Mouse (Mus musculus): Measurements from ENCODE around the gene Vav2. TPM values are rescaled to one million over a fixed set of nuclear protein-coding genes. Genes with fewer than 3 reads are reported as not detected.
A peak's percentile ranks its signal among the peaks of the same experiment; 100 is the strongest.

The Vav2 gene
- polyA plus RNA-seq, 1 experiment from 2014 or later = 5.9 TPM

DNA sequence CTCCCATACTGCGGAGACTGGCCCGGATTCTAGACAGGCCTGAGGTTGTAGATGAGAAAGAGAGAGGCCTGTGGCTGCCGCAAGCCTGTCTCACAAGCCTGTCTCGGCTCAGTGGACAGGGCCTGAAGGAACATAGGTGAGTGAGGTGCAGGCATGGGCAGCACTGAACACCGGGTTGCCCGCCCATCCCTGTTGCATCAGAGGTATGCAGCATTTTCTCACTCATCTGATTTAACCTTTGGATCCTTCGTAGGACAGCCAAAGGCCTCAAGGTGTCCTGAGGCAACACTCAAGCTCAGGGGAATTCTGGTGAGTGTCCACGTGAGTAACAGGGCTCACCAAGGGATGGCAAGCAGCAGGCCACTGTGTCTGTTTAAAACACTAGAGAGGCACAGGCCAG is 36.5 kb downstream of the Vav2 start:
- H3K9me3 ChIP-seq (replicated peaks; ENCODE audit: control insufficient read depth, low read length) = no peaks in the 10 kb centered on the region
- H3K36me3 ChIP-seq (ENCODE audit: control insufficient read depth, insufficient read depth) = no peaks in the 10 kb centered on the region
- H3K27ac ChIP-seq (ENCODE audit: low read length) = no peak overlapping the region
- H3K9ac ChIP-seq (ENCODE audit: low read depth, low read length) = no peak overlapping the region
- no peak overlapping the region for H3K4me2 ChIP-seq (ENCODE audit: low read depth, low read length)
- H3K27me3 ChIP-seq (ENCODE audit: control insufficient read depth, insufficient read depth, low read depth, low read length) = no peaks in the 10 kb centered on the region
- WGBS (ENCODE audit: insufficient replicate concordance) = 65% methylated on average over 8 of the region's 8 CpGs
- peak; percentile 52; the same call in 1 of the 2 replicates for ATAC-seq (ENCODE audit: low read depth)
- peaks cover 23% of the 10 kb centered on the region for H3K4me1 ChIP-seq (ENCODE audit: control insufficient read depth, low read depth, low read length)
- H3K4me3 ChIP-seq (ENCODE audit: low read depth, low read length) = no peak overlapping the region

DNA sequence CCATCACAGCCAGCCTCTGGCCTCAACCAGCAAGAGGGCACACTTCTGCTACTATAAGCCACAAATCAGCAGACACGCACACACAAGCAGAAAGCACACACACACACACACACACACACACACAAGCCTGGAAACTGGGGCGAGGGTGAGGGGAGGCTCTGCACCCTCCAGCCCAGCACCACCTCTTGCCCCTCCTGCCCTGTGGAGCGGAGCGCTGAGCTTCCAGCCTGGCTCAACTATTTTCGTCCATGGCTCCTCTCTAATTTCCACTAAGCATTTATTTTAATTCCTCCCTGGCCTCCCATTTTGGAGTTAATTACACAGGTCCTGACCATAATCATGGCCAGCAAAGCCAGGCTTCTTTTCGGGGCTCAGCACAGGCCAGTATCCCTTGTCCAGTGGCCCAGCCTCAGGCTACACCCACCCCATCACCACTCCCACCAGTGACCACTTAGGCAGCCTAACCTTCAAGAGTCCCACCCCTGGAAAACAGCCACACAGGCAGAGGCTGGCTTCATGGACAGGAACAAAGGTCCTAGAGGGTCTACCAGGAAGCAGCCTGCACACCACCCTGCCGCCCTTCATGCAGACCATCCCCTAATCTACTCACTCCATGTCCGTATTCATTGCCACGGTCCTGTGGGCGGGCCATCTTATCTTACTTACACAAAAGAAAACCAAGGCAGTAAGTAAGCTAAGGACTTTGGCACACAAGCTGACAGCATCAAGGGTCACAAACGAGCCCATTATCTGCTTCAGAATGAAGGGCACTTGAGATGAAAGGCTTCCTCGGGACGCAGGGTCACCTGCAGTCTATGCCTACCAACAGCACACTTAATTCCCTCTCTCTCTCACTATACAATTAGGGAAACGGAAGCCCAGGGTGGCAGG is 37.3 kb downstream of the Vav2 start:
- no peak overlapping the region for H3K27ac ChIP-seq (ENCODE audit: low read length)
- WGBS (ENCODE audit: insufficient replicate concordance) = 38% methylated on average over 14 of the region's 14 CpGs
- ATAC-seq (ENCODE audit: low read depth) = peak; percentile 31
- H3K4me1 ChIP-seq (ENCODE audit: control insufficient read depth, low read depth, low read length) = peaks cover 21% of the 10 kb centered on the region
- H3K4me2 ChIP-seq (ENCODE audit: low read depth, low read length) = 0 out of 2 replicates have a peak overlapping the region, but pooled peaks have one; percentile 9
- no peaks in the 10 kb centered on the region for H3K36me3 ChIP-seq (ENCODE audit: control insufficient read depth, insufficient read depth)
- H3K9me3 ChIP-seq (replicated peaks; ENCODE audit: control insufficient read depth, low read length) = no peaks in the 10 kb centered on the region
- H3K9ac ChIP-seq (ENCODE audit: low read depth, low read length) = no peak overlapping the region
- H3K4me3 ChIP-seq (ENCODE audit: low read depth, low read length) = no peak overlapping the region
- no peaks in the 10 kb centered on the region for H3K27me3 ChIP-seq (ENCODE audit: control insufficient read depth, insufficient read depth, low read depth, low read length)

DNA sequence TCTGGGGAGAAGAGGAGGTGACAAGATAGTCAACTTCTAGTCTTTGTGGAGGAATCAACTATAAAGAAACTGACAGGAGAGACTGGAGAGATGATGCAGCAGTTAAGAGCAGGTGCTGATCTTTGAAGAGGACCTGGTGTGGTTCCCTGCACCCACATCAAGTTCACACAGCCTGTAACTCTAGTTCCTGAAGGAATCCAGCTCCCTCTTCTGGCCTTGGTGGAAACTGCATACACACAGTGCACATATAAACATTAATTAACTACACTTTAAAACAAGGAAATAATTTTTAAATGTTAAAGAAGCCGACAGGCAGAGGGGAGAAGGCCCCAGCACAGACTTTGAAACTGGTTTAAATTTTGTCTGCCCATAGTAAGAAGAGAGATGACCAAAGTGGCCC is 39.6 kb downstream of the Vav2 start:
- Histone ChIP-seq H3K4me2 (ENCODE audit: low read depth, low read length) (no peak overlapping the region), H3K27ac (ENCODE audit: low read length) (no peak overlapping the region), H3K27me3 (ENCODE audit: control insufficient read depth, insufficient read depth, low read depth, low read length) (no peaks in the 10 kb centered on the region), H3K4me3 (ENCODE audit: low read depth, low read length) (no peak overlapping the region), H3K4me1 (ENCODE audit: control insufficient read depth, low read depth, low read length) (peaks cover 20% of the 10 kb centered on the region), H3K9ac (ENCODE audit: low read depth, low read length) (no peak overlapping the region), H3K36me3 (ENCODE audit: control insufficient read depth, insufficient read depth) (no peaks in the 10 kb centered on the region), H3K9me3 (replicated peaks; ENCODE audit: control insufficient read depth, low read length) (no peaks in the 10 kb centered on the region)
- WGBS (ENCODE audit: insufficient replicate concordance) = 57% methylated on average over 1 of the region's 1 CpGs
- ATAC-seq (ENCODE audit: low read depth) = no peak

DNA sequence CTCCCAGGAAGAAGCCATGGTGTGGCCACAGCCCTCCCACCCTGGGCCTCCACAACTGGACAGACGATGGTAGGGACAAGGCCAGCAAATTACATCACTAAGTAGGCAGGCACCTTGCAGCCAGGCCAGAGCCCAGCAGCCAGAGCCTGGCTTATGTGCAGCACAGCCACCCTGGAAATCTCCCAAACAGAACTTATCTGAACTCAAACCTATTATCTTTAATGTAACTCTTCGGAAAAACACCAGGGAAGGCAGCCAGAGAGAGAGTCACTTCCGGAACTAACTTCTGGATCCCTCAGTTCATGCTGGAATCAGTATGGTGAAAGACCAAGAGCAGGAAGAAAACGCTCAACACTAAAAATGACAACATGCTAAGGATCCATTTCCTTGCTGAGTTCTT is 45.1 kb downstream of the Vav2 start:
- no peak overlapping the region for H3K4me2 ChIP-seq (ENCODE audit: low read depth, low read length)
- H3K4me3 ChIP-seq (ENCODE audit: low read depth, low read length) = no peak overlapping the region
- H3K27ac ChIP-seq (ENCODE audit: low read length) = no peak overlapping the region
- 48% methylated on average over 4 of the region's 4 CpGs for whole genome bisulfite sequencing (ENCODE audit: insufficient replicate concordance)
- ATAC-seq (ENCODE audit: low read depth) = no peak
- no peaks in the 10 kb centered on the region for H3K27me3 ChIP-seq (ENCODE audit: control insufficient read depth, insufficient read depth, low read depth, low read length)
- no peak overlapping the region for H3K9ac ChIP-seq (ENCODE audit: low read depth, low read length)
- no peaks in the 10 kb centered on the region for H3K9me3 ChIP-seq (replicated peaks; ENCODE audit: control insufficient read depth, low read length)
- H3K4me1 ChIP-seq (ENCODE audit: control insufficient read depth, low read depth, low read length) = no peaks in the 10 kb centered on the region
- no peaks in the 10 kb centered on the region for H3K36me3 ChIP-seq (ENCODE audit: control insufficient read depth, insufficient read depth)

DNA sequence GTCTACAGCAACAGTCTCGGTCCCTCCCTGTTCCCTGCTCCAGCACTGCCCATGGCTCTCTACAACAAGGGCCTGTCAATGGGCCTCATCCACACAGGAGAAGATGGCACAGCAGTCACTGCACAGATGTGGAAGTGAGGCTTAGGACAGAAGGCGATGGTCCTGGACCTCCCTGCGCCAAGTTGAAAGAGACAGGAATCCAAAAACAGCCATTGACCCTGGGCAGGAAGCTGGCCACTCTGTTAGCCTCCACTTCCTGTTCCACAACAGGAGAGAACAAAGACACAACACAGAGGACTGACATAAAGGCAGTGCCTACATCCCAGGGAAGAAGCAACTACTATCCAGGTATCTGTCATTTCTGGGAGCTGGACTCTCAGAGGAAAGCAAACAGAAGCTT is 45.6 kb downstream of the Vav2 start:
- Histone ChIP-seq H3K4me3 (ENCODE audit: low read depth, low read length) (no peak overlapping the region), H3K9me3 (replicated peaks; ENCODE audit: control insufficient read depth, low read length) (no peaks in the 10 kb centered on the region), H3K4me2 (ENCODE audit: low read depth, low read length) (no peak overlapping the region), H3K4me1 (ENCODE audit: control insufficient read depth, low read depth, low read length) (no peaks in the 10 kb centered on the region), H3K27ac (ENCODE audit: low read length) (no peak overlapping the region), H3K36me3 (ENCODE audit: control insufficient read depth, insufficient read depth) (no peaks in the 10 kb centered on the region), H3K9ac (ENCODE audit: low read depth, low read length) (no peak overlapping the region), H3K27me3 (ENCODE audit: control insufficient read depth, insufficient read depth, low read depth, low read length) (no peaks in the 10 kb centered on the region)
- no peak for ATAC-seq (ENCODE audit: low read depth)
- 62% methylated on average over 3 of the region's 3 CpGs for WGBS (ENCODE audit: insufficient replicate concordance)

DNA sequence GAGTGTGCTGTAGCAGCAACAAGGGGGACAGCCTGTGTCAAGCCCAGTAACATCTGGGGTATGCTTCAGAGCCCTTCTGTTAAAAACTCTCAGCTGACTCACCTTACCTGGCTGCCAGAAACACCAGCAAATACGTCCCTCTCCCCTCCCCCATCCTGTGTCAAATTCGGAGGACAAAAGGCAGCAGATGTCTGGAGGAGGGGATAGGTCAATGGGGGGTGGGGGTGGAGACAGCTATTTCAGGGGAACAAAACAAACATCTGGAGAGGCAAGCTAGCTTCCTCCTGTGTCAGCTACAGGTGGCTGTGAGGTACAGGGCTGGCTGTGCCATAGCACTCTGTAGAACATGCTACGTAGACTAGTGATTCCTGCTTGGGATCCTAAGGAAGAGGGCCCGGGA is 49.0 kb downstream of the Vav2 start:
- H3K27ac ChIP-seq (ENCODE audit: low read length) = no peak overlapping the region
- no peaks in the 10 kb centered on the region for H3K36me3 ChIP-seq (ENCODE audit: control insufficient read depth, insufficient read depth)
- H3K27me3 ChIP-seq (ENCODE audit: control insufficient read depth, insufficient read depth, low read depth, low read length) = no peaks in the 10 kb centered on the region
- no peaks in the 10 kb centered on the region for H3K9me3 ChIP-seq (replicated peaks; ENCODE audit: control insufficient read depth, low read length)
- H3K4me2 ChIP-seq (ENCODE audit: low read depth, low read length) = no peak overlapping the region
- H3K4me1 ChIP-seq (ENCODE audit: control insufficient read depth, low read depth, low read length) = no peaks in the 10 kb centered on the region; the same call in 1 of the 2 replicates
- WGBS (ENCODE audit: insufficient replicate concordance) = 39% methylated on average over 4 of the region's 4 CpGs
- H3K4me3 ChIP-seq (ENCODE audit: low read depth, low read length) = no peak overlapping the region
- no peak overlapping the region for H3K9ac ChIP-seq (ENCODE audit: low read depth, low read length)
- ATAC-seq (ENCODE audit: low read depth) = no peak

DNA sequence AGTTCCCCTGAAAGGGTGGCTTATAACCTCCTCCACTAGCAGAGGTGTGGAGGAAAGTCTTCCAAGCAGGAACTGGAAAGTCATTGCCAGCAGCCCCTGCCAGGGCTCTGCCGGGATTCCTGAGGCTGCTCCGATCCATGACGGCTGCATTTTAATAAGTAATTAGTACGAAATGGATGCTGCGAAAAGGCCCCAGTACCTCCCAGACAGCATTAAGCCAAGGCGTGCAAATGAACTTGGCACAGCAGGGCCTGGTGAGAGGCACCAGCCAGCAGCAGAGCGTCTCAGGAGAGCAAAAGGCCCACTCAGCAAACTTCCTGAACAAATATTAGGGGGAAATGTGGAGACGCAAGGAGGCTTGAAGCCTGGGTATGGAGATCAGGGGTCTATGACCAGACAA is 49.7 kb downstream of the Vav2 start:
- no peaks in the 10 kb centered on the region for H3K36me3 ChIP-seq (ENCODE audit: control insufficient read depth, insufficient read depth)
- no peaks in the 10 kb centered on the region; the same call in 1 of the 2 replicates for H3K4me1 ChIP-seq (ENCODE audit: control insufficient read depth, low read depth, low read length)
- H3K4me3 ChIP-seq (ENCODE audit: low read depth, low read length) = no peak overlapping the region
- H3K9me3 ChIP-seq (replicated peaks; ENCODE audit: control insufficient read depth, low read length) = no peaks in the 10 kb centered on the region
- WGBS (ENCODE audit: insufficient replicate concordance) = 74% methylated on average over 8 of the region's 8 CpGs
- no peak for ATAC-seq (ENCODE audit: low read depth)
- no peak overlapping the region for H3K9ac ChIP-seq (ENCODE audit: low read depth, low read length)
- no peak overlapping the region for H3K4me2 ChIP-seq (ENCODE audit: low read depth, low read length)
- H3K27ac ChIP-seq (ENCODE audit: low read length) = no peak overlapping the region
- no peaks in the 10 kb centered on the region for H3K27me3 ChIP-seq (ENCODE audit: control insufficient read depth, insufficient read depth, low read depth, low read length)

DNA sequence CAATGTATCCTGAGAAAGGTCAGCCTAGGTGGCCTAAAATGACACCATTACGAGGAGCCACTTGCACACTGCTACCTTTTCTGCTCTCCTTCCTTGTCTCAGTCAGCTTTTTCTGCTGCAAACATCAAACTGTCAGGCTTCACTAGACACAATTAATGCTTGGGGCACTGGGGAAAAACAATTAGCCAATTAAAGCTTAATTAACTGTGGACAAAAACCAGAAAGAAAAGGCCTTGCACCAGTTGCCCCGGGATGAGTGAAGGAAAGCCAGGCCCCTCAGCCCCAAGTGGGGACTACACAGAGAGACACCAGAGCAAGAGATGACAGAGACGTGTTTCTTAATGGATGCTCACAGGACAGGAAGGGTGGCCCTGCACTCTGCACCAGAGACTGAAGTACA is 51.7 kb downstream of the Vav2 start:
- ATAC-seq (ENCODE audit: low read depth) = 0 out of 2 replicates have a peak, but pooled peaks have one; percentile 16
- H3K4me3 ChIP-seq (ENCODE audit: low read depth, low read length) = no peak overlapping the region

DNA sequence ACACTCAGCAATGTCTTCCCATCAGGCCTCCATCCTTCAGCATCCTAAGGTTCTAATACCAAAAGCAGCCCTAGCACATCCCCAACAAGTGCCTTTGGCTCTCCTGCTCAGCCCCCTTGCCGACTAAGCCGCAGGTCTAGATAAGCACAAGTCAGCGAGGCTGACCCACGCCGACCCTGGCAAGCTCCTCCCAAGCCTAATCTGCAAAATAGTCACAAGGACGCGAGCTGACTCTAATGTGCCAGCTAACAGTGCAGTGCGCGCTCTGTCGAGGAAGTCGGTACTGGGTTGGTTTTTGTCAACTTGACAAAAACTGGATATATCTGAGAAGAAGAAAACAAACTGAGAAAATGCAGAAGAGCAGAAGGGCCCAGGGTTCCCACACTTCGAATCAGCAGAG is 53.5 kb downstream of the Vav2 start:
- Histone ChIP-seq H3K9me3 (replicated peaks; ENCODE audit: control insufficient read depth, low read length) (no peaks in the 10 kb centered on the region), H3K36me3 (ENCODE audit: control insufficient read depth, insufficient read depth) (no peaks in the 10 kb centered on the region), H3K4me1 (ENCODE audit: control insufficient read depth, low read depth, low read length) (no peaks in the 10 kb centered on the region; the same call in 1 of the 2 replicates), H3K9ac (ENCODE audit: low read depth, low read length) (no peak overlapping the region), H3K27ac (ENCODE audit: low read length) (no peak overlapping the region), H3K4me3 (ENCODE audit: low read depth, low read length) (no peak overlapping the region), H3K27me3 (ENCODE audit: control insufficient read depth, insufficient read depth, low read depth, low read length) (no peaks in the 10 kb centered on the region), H3K4me2 (ENCODE audit: low read depth, low read length) (no peak overlapping the region)
- 18% methylated on average over 12 of the region's 12 CpGs for WGBS (ENCODE audit: insufficient replicate concordance)
- no peak; the same call in 1 of the 2 replicates for ATAC-seq (ENCODE audit: low read depth)

More for the DNA sequence above, 51.7 kb downstream of the Vav2 start:
- H3K4me1 ChIP-seq (ENCODE audit: control insufficient read depth, low read depth, low read length) = no peaks in the 10 kb centered on the region; the same call in 1 of the 2 replicates
- no peak overlapping the region for H3K4me2 ChIP-seq (ENCODE audit: low read depth, low read length)
- H3K9ac ChIP-seq (ENCODE audit: low read depth, low read length) = no peak overlapping the region
- H3K9me3 ChIP-seq (replicated peaks; ENCODE audit: control insufficient read depth, low read length) = no peaks in the 10 kb centered on the region
- H3K27me3 ChIP-seq (ENCODE audit: control insufficient read depth, insufficient read depth, low read depth, low read length) = no peaks in the 10 kb centered on the region
- no peak overlapping the region for H3K27ac ChIP-seq (ENCODE audit: low read length)
- no peaks in the 10 kb centered on the region for H3K36me3 ChIP-seq (ENCODE audit: control insufficient read depth, insufficient read depth)
- 54% methylated on average over 3 of the region's 3 CpGs for WGBS (ENCODE audit: insufficient replicate concordance)

Measured in liver, embryonic 16.5 days (tissue).